Mouse (Mus musculus) CD4-positive naive resting alpha-beta T cell, adult 76 days (primary cell): ENCODE measurements around the gene Mag. TPM values are rescaled to one million over a fixed set of nuclear protein-coding genes. Genes with fewer than 3 reads are reported as not detected.

Experiments used
- total RNA-seq: library from RNA; stranded (reverse); gene quantifications from one replicate; pipeline ENCODE4 v1.2.4, GENCODE M21; 2023

Gene Mag
- not detected for total RNA-seq

DNA sequence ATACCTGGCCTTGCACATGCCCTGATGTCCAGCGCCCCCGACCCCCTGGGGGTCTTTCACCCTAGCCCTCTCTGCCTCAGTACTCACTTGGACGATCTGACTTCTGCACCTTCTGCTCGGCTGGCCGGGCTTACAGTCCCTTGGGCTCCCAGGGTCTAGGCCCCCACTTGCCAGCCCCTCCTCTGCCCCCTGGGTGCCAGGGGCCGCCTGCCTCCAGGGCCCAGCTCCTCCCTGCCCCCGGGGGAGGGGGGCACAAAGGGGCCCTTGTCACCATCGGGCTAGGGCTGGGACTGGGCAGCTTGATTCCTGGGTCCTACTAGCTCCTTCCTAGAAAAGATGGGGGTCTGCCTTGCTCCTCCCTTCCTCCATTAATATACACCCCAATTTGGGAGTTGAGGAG, at the start of gene Mag:
Gene Mag, minus strand, starts transcription at position 142 of the 400 bp plus-strand sequence.

DNA sequence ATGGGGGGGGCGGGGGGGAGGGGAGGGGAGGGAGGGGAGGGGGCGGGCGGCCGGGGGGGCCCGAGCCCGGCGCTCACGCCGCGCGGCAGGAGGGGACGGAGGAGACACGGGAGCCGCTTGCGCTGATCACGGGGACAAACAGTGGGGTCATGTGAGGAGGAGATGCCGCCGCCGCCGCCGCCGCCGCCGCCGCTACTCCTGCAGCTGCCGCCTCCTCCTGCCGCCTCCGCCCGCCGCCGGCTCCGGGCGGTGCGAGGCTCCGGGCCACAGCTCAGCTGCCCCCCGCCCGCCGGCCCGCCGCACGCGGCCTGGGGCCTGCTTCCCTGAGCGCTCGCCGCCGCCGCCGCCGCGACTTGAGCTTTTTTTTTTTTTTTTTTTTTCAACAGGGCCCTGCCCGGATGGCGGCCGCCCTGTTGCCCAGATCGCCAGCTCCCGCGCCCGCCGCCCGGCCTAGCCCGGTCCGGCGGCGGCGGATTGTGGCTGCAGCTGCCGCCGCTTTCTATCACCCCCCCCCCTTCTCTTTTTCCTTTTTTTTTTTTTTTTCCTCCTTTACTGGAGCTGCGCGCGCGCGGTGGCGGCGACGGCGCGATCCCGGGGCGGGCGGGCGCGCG, 42.2 kb upstream of the Mag start, which contains the start of gene Usf2:
Gene Usf2, minus strand, starts transcription at position 48 of the 611 bp plus-strand sequence.

GRCm38 (mm10) chr7:30943909-30944635, 29.4 kb upstream of the Mag start, which contains the start of gene Hamp:
TSS of gene Hamp (minus strand) at chr7:30944032.

DNA sequence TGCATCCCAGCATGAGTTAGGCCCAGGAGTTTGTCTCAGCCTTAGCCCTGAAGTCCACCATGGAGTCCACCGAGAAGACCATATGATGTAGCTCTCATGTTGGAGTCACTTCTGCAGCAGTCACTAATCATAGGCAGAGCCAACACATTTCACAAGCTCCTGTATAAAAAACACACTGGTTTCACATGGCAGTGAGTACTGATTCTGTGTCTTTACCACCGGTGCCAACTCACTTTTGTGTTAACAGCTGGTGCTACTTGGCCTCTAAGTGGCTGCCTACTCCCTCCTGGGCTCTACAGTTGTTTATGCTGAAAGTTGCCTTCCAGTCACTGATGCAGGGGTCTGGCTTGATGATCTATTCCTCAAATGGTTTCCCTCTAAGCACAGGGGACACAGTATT, 9.9 kb upstream of the Mag start, which contains the start of gene Hamp2:
Gene Hamp2, minus strand, starts transcription at position 101 of the 400 bp plus-strand sequence.

GRCm38 (mm10) chr7:30880176-30880575, 34.5 kb downstream of the Mag start, which contains the start of gene Cd22:
TSS of gene Cd22 (minus strand) at chr7:30880342.

DNA sequence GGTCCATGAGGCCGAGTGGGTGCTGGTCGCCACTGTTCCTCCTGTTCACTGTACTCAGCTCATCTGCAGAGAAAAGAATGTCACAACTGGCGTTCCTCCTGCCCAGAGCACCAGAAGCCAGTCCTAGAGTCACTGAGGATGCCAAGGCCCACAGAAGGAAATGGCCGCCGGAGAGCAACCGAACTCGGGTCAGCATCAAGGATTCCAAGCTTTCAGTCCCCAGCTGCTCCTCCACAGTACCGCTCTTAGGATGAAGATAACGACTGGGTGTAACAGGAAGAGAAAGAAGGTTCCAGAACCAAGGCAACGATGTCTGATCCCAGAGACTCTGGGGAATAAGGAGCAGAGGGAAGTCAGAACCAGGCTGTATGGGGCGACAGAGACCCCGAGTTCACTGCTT, 53.2 kb downstream of the Mag start, which contains the start of gene Ffar1:
Gene Ffar1, minus strand, starts transcription at position 101 of the 400 bp plus-strand sequence.

GRCm38 (mm10) chr7:30856078-30856477, 58.6 kb downstream of the Mag start, which contains the start of gene Ffar3:
TSS of gene Ffar3 (minus strand) at chr7:30856178.

Other genes starting within 250 kb of the Mag start
- gene Haus5, start 249.9 kb downstream of the Mag start, total RNA-seq = 33.8 TPM
- gene Pmis2, start 243.3 kb downstream of the Mag start, total RNA-seq = not detected
- not detected for gene 2200002J24Rik, start 215.9 kb downstream of the Mag start, total RNA-seq
- gene Atp4a, start 202.7 kb downstream of the Mag start, total RNA-seq = not detected
- 29.7 TPM for gene Tmem147, start 185.3 kb downstream of the Mag start, total RNA-seq
- not detected for gene Gapdhs, start 171.2 kb downstream of the Mag start, total RNA-seq
- 6.8 TPM for gene Sbsn, start 163.4 kb downstream of the Mag start, total RNA-seq
- gene Dmkn, start 151.1 kb downstream of the Mag start, total RNA-seq = not detected
- not detected for gene Krtdap, start 127.0 kb downstream of the Mag start, total RNA-seq
- 1.1 TPM for gene Ffar2, start 91.1 kb downstream of the Mag start, total RNA-seq
- not detected for gene Ffar3, start 58.7 kb downstream of the Mag start, total RNA-seq
- gene Ffar1, start 53.3 kb downstream of the Mag start, total RNA-seq = 1.3 TPM
- gene Cd22, start 34.5 kb downstream of the Mag start, total RNA-seq = 68.7 TPM
- not detected for gene Hamp2, start 9.8 kb upstream of the Mag start, total RNA-seq
- not detected for gene Hamp, start 29.2 kb upstream of the Mag start, total RNA-seq
- gene Usf2, start 41.9 kb upstream of the Mag start, total RNA-seq = 160 TPM
- 2.4 TPM for gene Lsr, start 58.6 kb upstream of the Mag start, total RNA-seq
- not detected for gene Fam187b, start 58.9 kb upstream of the Mag start, total RNA-seq
- gene Fxyd5, start 127.6 kb upstream of the Mag start, total RNA-seq = 882 TPM
- not detected for gene Fxyd7, start 136.6 kb upstream of the Mag start, total RNA-seq
- not detected for gene Fxyd1, start 142.3 kb upstream of the Mag start, total RNA-seq
- gene Lgi4, start 144.5 kb upstream of the Mag start, total RNA-seq = 0.18 TPM
- gene Fxyd3, start 161.8 kb upstream of the Mag start, total RNA-seq = not detected
- gene Hpn, start 200.4 kb upstream of the Mag start, total RNA-seq = 0.50 TPM
- gene Scn1b, start 212.1 kb upstream of the Mag start, total RNA-seq = 1.6 TPM
- gene Gramd1a, start 241.0 kb upstream of the Mag start, total RNA-seq = 627 TPM